Mouse (Mus musculus) kidney, adult 8-10 months (tissue): Measurements from ENCODE around the gene Tsc22d4.

Experiments used
- DNase-seq, 2 experiments: peaks; one replicate each; pipeline ENCODE4 v3.0.0; 2022

Gene Tsc22d4

GRCm38 (mm10) chr5:137745214-137746171 is at the start of gene Tsc22d4:
TSS of gene Tsc22d4 (plus strand) at chr5:137745730.
- DNase-seq = peak; percentile 90 to 94

- no peak for DNase-seq
Measured at GRCm38 (mm10) chr5:137695930-137696329, 49.6 kb upstream of the Tsc22d4 start.

GRCm38 (mm10) chr5:137699080-137699479 is 46.5 kb upstream of the Tsc22d4 start:
- no peak for DNase-seq

- no peak for DNase-seq
Measured at GRCm38 (mm10) chr5:137699850-137700249, 45.7 kb upstream of the Tsc22d4 start.

- DNase-seq = no peak
Measured at GRCm38 (mm10) chr5:137705242-137705641, 40.3 kb upstream of the Tsc22d4 start.

GRCm38 (mm10) chr5:137706913-137707633 is 38.5 kb upstream of the Tsc22d4 start:
- DNase-seq = peak; percentile 78 to 86

GRCm38 (mm10) chr5:137713454-137713853 is 32.1 kb upstream of the Tsc22d4 start:
- DNase-seq = no peak

GRCm38 (mm10) chr5:137715685-137716084 is 29.8 kb upstream of the Tsc22d4 start:
- no peak for DNase-seq

- DNase-seq = no peak
Measured at GRCm38 (mm10) chr5:137718020-137718790, 27.3 kb upstream of the Tsc22d4 start.

GRCm38 (mm10) chr5:137719088-137719487 is 26.4 kb upstream of the Tsc22d4 start:
- DNase-seq = no peak

GRCm38 (mm10) chr5:137720558-137721164 is 24.9 kb upstream of the Tsc22d4 start:
- peak; percentile 73 to 74 for DNase-seq

- DNase-seq = no peak
Measured at GRCm38 (mm10) chr5:137723840-137724239, 21.7 kb upstream of the Tsc22d4 start.

GRCm38 (mm10) chr5:137726767-137727166 is 18.8 kb upstream of the Tsc22d4 start:
- no peak for DNase-seq

- no peak for DNase-seq
Measured at GRCm38 (mm10) chr5:137733638-137734288, 11.8 kb upstream of the Tsc22d4 start.

- DNase-seq = no peak
Measured at GRCm38 (mm10) chr5:137734289-137735061, 11.1 kb upstream of the Tsc22d4 start.

- DNase-seq = no peak
Measured at GRCm38 (mm10) chr5:137737400-137737940, 8.1 kb upstream of the Tsc22d4 start.

GRCm38 (mm10) chr5:137738516-137738915 is 7.0 kb upstream of the Tsc22d4 start:
- no peak for DNase-seq

- no peak for DNase-seq
Measured at GRCm38 (mm10) chr5:137739471-137739870, 6.1 kb upstream of the Tsc22d4 start.

- DNase-seq = no peak
Measured at GRCm38 (mm10) chr5:137740506-137740905, 5.0 kb upstream of the Tsc22d4 start.

GRCm38 (mm10) chr5:137741023-137741931 is 4.3 kb upstream of the Tsc22d4 start, which contains the start of gene Nyap1:
TSS of gene Nyap1 (minus strand) at chr5:137741607.
- peak; percentile 89 to 90 for DNase-seq
